Mouse (Mus musculus): ENCODE data around the gene Ppp1ca. TPM values are rescaled to one million over a fixed set of nuclear protein-coding genes. Genes with fewer than 3 reads are reported as not detected.

Ppp1ca gene
- total RNA-seq, 2 experiments from 2014 or later, result 323 to 336 TPM

GRCm38 (mm10) chr19:4226779-4227178, 34.9 kb downstream of the Ppp1ca start:
- no peak for DNase-seq (ENCODE audit: low spot score in 2 of 2)
- intact Hi-C loops (cut with DNase I), result loop anchor here (5.0 kb wide), 2 partner anchors 54 to 209 kb away; no protein-coding TSS in a partner anchor

DNA sequence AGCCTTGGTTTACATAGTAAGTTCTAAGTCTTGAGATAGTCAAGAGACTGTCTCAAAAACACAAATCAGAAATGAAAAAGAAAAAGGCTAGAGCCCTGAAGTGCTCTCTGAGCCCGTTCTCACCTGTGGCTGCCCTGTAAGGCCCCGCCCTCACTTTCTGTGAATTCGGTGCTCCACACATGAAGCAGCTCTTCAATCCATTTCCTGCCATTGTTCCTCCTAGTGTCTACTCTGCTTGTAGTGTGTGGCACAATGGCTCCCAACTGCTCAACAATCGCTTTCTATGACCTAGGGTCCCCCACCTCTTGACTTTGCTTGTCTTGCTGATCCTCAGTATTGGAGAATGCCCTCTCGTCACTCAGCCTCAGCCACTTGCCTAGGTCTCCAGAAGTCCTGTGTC, 35.6 kb downstream of the Ppp1ca start:
- intact Hi-C loops (cut with DNase I), result loop anchor here (5.0 kb wide), 2 partner anchors 55 to 210 kb away; no protein-coding TSS in a partner anchor
- DNase-seq (ENCODE audit: low spot score in 2 of 2), result no peak

- DNase-seq (ENCODE audit: low spot score in 2 of 2), result peak; percentile 75 to 81
- intact Hi-C loops (cut with DNase I), result loop anchor here (2.0 to 5.0 kb wide), 4 partner anchors 21 to 211 kb away; partner anchors contain the start of gene Pitpnm1
Observed at GRCm38 (mm10) chr19:4227894-4228678, 36.2 kb downstream of the Ppp1ca start.

DNA sequence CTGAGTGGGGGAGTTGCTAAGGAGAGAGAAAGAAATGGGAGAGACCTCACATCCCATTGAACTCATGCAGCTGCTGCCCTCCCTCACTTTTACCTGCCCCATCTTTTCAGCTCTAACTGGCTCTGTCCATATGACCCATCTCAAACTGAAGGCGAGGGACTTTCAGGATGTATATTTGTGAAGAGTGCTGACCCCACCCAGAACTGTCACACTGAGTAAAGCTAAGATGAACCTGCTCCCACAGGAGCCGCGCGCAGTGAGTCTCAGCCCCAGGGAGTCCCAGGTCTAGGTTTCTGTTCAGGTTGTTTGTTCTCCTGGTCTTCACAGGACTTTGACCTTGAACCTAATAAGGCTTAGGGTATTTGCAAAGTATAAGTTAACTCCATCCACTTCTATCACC, 37.0 kb downstream of the Ppp1ca start:
- intact Hi-C loops (cut with DNase I), result loop anchor here (2.0 to 5.0 kb wide), 4 partner anchors 22 to 212 kb away; partner anchors contain the start of gene Pitpnm1
- no peak for DNase-seq (ENCODE audit: low spot score in 2 of 2)

GRCm38 (mm10) chr19:4229451-4230076, 37.7 kb downstream of the Ppp1ca start:
- intact Hi-C loops (cut with DNase I), result loop anchor here (2.0 to 5.0 kb wide), 4 partner anchors 23 to 212 kb away; partner anchors contain the start of gene Pitpnm1
- no peak for DNase-seq (ENCODE audit: low spot score in 2 of 2)

DNA sequence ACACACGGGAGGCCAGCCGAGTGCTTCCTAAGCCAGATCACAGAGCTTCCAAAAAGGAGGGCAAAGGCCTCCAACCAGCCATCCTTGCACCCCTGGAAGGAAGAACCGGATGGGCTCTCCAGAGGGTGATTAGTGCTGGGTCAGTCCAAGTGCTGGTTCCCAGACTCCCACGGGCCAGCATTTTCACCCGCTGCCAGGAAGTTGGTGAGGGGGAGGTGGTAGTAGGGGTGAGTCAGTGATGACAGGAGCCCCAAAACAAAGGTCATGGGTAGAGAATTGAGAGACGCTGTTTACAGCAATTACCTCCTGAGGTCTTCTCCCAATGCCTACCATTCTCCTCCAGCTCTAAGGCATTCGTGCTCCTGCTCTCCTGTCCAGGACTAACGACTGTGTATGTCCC, 38.5 kb downstream of the Ppp1ca start:
- no peak for DNase-seq (ENCODE audit: low spot score in 2 of 2)
- intact Hi-C loops (cut with DNase I), result no loop called here

DNA sequence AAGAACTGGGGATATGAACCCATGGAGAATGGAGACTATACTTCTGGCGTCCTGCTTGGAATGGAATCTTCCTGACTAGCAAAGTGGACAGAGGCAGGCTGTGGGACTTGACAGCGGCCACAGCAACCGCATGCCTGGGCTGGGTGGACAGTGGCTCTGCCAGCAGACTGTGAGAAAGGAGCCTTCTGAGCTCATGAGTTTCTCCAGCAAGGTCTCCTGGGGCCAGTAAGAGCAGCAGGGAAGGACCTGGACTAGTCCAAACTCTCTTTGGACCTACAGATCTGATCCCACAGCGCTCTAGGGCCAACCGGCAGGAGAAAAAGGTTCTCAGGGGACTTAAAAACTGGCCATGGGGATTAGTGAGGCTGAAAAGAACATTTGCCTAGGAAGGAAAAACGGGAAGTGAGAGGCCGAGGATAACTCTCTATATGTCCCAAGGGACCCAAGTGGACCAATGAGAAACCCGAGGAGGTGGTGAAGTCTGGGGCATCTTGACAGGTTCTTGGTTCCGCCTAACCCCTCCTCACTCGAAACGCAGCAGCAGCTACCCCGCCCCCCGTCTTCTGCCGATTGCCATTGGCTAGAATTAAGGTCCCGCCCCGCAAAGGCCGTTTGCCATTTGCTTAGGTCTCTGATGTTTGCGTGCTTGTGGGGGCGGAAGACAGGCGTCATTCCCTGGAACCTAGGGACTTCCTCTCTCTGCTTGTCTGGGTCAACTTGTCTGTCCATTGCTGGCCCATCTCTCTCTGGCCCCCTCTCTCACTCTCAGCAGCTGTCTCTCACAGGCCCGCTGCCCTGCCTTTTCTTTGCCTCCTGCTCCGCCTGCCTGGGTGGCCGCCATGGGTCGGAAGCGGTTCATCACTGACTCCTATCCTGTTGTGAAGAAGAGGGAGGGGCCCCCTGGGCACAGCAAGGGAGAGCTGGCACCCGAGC, 39.7 kb downstream of the Ppp1ca start, which contains the start of gene Pold4:
Pold4 (plus strand) TSS at position 647 of the 933 bp plus-strand sequence.
- intact Hi-C loops (cut with DNase I), result no loop called here
- peak; percentile 98 to 99 for DNase-seq (ENCODE audit: low spot score in 2 of 2)

DNA sequence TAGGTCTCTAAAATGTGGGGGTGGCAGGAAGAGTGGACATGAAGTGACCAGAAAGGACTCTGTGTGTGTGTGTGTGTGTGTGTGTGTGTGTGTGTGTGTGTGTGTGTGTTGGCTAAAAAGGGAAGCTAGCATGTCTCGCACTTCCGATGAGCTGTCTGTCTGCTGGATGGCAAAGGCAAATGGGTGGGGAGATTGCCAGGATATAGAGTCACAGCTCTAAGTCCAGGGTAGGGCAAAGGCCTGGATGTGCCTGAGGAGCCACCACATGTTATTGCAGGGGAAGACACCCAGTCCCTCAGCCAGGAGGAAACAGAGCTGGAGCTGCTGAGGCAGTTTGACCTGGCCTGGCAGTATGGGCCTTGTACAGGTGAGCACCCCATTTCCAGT, 40.3 kb downstream of the Ppp1ca start:
- intact Hi-C loops (cut with DNase I), result no loop called here
- DNase-seq (ENCODE audit: low spot score in 2 of 2), result peak; percentile 53 to 77

DNA sequence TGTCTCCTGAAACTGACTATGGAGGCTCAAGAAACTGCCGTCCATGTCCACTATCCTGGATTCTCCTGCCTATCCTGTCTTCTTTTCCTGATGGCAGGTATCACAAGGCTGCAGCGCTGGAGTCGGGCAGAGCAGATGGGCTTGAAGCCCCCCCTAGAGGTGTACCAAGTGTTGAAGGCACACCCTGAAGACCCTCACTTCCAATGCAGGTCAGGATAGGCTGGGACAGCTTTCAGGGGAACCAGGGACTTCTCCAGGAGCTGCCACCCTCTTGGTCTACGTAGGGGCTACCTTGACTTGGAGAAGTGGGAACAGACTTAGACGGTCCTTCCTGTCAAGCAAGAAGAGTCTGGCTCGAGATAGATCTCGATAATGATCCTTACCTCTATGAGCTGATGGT, 40.8 kb downstream of the Ppp1ca start:
- intact Hi-C loops (cut with DNase I), result no loop called here
- DNase-seq (ENCODE audit: low spot score in 2 of 2), result no peak

DNA sequence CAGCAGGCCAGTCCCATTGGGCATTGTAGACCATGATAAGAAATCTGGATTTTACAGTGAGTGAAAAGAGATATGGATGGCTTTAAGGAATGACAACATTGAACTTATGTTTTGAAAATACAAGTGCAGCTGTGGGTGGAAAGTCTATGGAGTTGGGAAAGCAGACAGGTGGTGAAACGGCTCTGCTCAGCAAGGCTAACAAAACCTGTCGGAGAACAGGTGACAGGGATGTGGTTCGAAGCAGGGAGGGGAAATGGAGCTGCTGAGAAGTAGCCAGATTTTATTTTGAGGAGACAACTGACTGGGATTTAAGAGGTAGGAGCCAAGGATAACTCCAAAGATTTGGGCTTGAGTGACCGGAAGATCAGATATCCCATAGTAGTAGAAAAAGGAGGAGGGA, 42.7 kb downstream of the Ppp1ca start:
- intact Hi-C loops (cut with DNase I), result no loop called here
- no peak for DNase-seq (ENCODE audit: low spot score in 2 of 2)

- intact Hi-C loops (cut with DNase I), result no loop called here
Observed at GRCm38 (mm10) chr19:4240247-4240668, 48.4 kb downstream of the Ppp1ca start.

DNA sequence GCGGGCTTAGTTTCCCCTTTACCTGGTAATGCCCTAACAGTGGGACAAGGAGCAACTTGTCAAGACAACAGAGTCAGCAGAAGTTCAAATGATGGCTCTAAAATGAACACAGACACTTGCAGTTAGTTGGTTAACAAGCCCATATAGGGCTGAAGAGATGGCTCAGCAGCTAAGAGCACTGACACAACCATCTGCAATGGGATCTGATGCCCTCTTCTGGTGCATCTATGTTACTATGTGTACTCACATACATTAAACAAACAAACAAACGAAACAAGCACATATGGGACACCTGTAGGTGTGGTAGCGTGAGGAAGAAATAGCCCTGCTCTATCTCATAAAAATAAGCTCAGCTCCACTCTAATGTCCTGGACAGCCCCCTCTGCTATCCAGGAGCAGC, 50.6 kb downstream of the Ppp1ca start:
- intact Hi-C loops (cut with DNase I), result no loop called here
- no peak for DNase-seq (ENCODE audit: low spot score in 2 of 2)

More at GRCm38 (mm10) chr19:4240247-4240668, 48.4 kb downstream of the Ppp1ca start:
- DNase-seq (ENCODE audit: low spot score in 2 of 2), result no peak

DNA sequence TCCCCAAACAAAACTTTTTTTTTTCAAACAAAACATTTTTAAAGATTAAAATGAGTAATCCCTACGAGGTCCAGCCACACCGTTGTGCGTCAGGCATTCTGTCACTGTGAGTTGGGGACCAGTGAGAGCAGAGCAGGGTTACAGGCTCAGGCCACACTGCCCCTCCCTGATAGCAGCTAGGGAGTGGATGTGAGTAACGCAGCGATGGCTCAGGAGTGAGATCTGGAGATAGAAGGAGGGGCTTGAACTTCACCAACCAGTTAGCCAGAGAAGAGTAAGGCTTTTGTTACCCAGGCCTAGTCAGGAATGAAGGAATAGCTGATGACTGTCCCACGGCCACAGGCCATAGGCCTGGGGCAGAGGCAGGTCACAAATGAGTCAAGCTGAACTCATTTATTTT, 52.9 kb downstream of the Ppp1ca start:
- intact Hi-C loops (cut with DNase I), result no loop called here
- DNase-seq (ENCODE audit: low spot score in 2 of 2), result no peak

Small RNAs within 50 kb of the gene (microRNA-seq; reads per million reads assigned to microRNA genes)
- gene Gm26115, result 0 reads per million in 2 experiments

Other genes starting within 250 kb of the Ppp1ca start
- gene Aldh3b3, start 233.4 kb upstream of the Ppp1ca start, total RNA-seq (2021), result under 1 TPM in 1 of 2 experiments, not detected in 1; 0.13 TPM
- 1 to 10 TPM; 1.8 to 2.4 TPM for gene Aldh3b2, start 219.7 kb upstream of the Ppp1ca start, total RNA-seq (2021)
- gene Acy3, start 205.5 kb upstream of the Ppp1ca start, total RNA-seq (2021), result 1 to 10 TPM; 1.8 to 3.1 TPM
- gene Tbx10, start 199.3 kb upstream of the Ppp1ca start, total RNA-seq (2021), result not detected
- gene Nudt8, start 191.5 kb upstream of the Ppp1ca start, total RNA-seq (2021), result 10 to 100 TPM in 1 of 2 experiments, 1 to 10 TPM in 1; 8.5 to 10.3 TPM
- 1 to 10 TPM; 1.2 to 1.6 TPM for gene Gm49405, start 191.4 kb upstream of the Ppp1ca start, total RNA-seq (2021)
- 1 to 10 TPM; 3.2 to 3.5 TPM for gene Doc2g, start 188.8 kb upstream of the Ppp1ca start, total RNA-seq (2021)
- 100 to 1,000 TPM; 227 to 231 TPM for gene Ndufv1, start 179.3 kb upstream of the Ppp1ca start, total RNA-seq (2021)
- gene Gstp1, start 154.1 kb upstream of the Ppp1ca start, total RNA-seq (2021), result 100 to 1,000 TPM; 213 to 245 TPM
- 10 to 100 TPM; 22.3 to 24.3 TPM for gene Gstp2, start 146.0 kb upstream of the Ppp1ca start, total RNA-seq (2021)
- not detected for gene Gstp3, start 132.5 kb upstream of the Ppp1ca start, total RNA-seq (2021)
- not detected for gene Cabp2, start 110.5 kb upstream of the Ppp1ca start, total RNA-seq (2021)
- gene Cdk2ap2, start 94.9 kb upstream of the Ppp1ca start, total RNA-seq (2021), result 10 to 100 TPM; 26.4 to 26.7 TPM
- gene Pitpnm1, start 92.1 kb upstream of the Ppp1ca start, total RNA-seq (2021), result 100 to 1,000 TPM; 225 to 226 TPM
- gene Aip, start 66.2 kb upstream of the Ppp1ca start, total RNA-seq (2021), result 10 to 100 TPM; 83.4 to 94.1 TPM
- gene Gpr152, start 52.3 kb upstream of the Ppp1ca start, total RNA-seq (2021), result not detected
- under 1 TPM; 0.11 to 0.23 TPM for gene Cabp4, start 48.0 kb upstream of the Ppp1ca start, total RNA-seq (2021)
- 10 to 100 TPM; 80.7 to 87.5 TPM for gene Coro1b, start 43.4 kb upstream of the Ppp1ca start, total RNA-seq (2021)
- gene Ptprcap, start 38.5 kb upstream of the Ppp1ca start, total RNA-seq (2021), result 1 to 10 TPM; 1.0 to 1.5 TPM
- 10 to 100 TPM; 39.5 to 39.9 TPM for gene Rps6kb2, start 28.7 kb upstream of the Ppp1ca start, total RNA-seq (2021)
- gene Carns1, start 16.6 kb upstream of the Ppp1ca start, total RNA-seq (2021), result 1 to 10 TPM; 3.8 to 5.9 TPM
- gene Tbc1d10c, start 781 bp upstream of the Ppp1ca start, total RNA-seq (2021), result 1 to 10 TPM; 1.6 to 1.8 TPM
- gene Rad9a, start 9.6 kb downstream of the Ppp1ca start, total RNA-seq (2021), result 1 to 10 TPM; 6.4 to 9.0 TPM
- gene Clcf1, start 22.2 kb downstream of the Ppp1ca start, total RNA-seq (2021), result 1 to 10 TPM; 1.3 to 1.5 TPM
- gene AC109138.7, start 22.3 kb downstream of the Ppp1ca start, total RNA-seq (2021), result not detected
- 10 to 100 TPM; 16.2 to 16.9 TPM for gene Pold4, start 39.8 kb downstream of the Ppp1ca start, total RNA-seq (2021)
- gene Ssh3, start 77.1 kb downstream of the Ppp1ca start, total RNA-seq (2021), result 10 to 100 TPM; 44.5 to 52.4 TPM
- 10 to 100 TPM; 84.5 to 84.9 TPM for gene Ankrd13d, start 91.1 kb downstream of the Ppp1ca start, total RNA-seq (2021)
- 100 to 1,000 TPM; 165 to 173 TPM for gene Grk2, start 114.2 kb downstream of the Ppp1ca start, total RNA-seq (2021)
- 10 to 100 TPM; 62.1 to 74.9 TPM for gene Kdm2a, start 206.2 kb downstream of the Ppp1ca start, total RNA-seq (2021)
- 1 to 10 TPM; 1.3 to 1.4 TPM for gene Rhod, start 247.4 kb downstream of the Ppp1ca start, total RNA-seq (2021)

All from left cerebral cortex, postnatal 14 days (tissue).